Mouse (Mus musculus) liver, adult 2 months (tissue): ENCODE measurements around the gene Lama5. TPM values are rescaled to one million over a fixed set of nuclear protein-coding genes. Genes with fewer than 3 reads are reported as not detected.

Experiments
- DNase-seq: peaks from one replicate; pipeline ENCODE4 v3.0.0-alpha.2; 2011; ENCODE audit warnings: low read depth, low spot score; ENCODE audit errors: extremely low read depth
- H3K27ac ChIP-seq: fragments of 200-500 bp; replicated peaks from 2 replicates; pipeline ENCODE4 v1.5.1; 2012; ENCODE audit warnings: low read depth, mild to moderate bottlenecking, control low read depth, inconsistent platforms, low read length; ENCODE audit not compliant: insufficient read depth
- H3K27me3 ChIP-seq: fragments of 200-500 bp; 2 replicates; pipeline ENCODE4 v1.6.1; 2012; ENCODE audit warnings: mild to moderate bottlenecking, moderate library complexity, low read length, inconsistent platforms; ENCODE audit not compliant: control insufficient read depth, insufficient read depth
- H3K36me3 ChIP-seq: fragments of 200-500 bp; 2 replicates; pipeline ENCODE4 v1.6.1; 2012; ENCODE audit warnings: low read length, inconsistent platforms; ENCODE audit not compliant: control insufficient read depth, insufficient read depth
- H3K4me1 ChIP-seq: fragments of 200-500 bp; 2 replicates; pipeline ENCODE4 v1.6.1; 2011; ENCODE audit warnings: low read length; ENCODE audit not compliant: control insufficient read depth, insufficient read depth
- H3K4me3 ChIP-seq: fragments of 200-500 bp; 2 replicates; pipeline ENCODE4 v1.5.1; 2011; ENCODE audit warnings: low read depth, mild to moderate bottlenecking, control low read depth, low read length, moderate library complexity; ENCODE audit not compliant: insufficient read depth
- H3K79me2 ChIP-seq: fragments of 200-500 bp; 2 replicates; pipeline ENCODE4 v1.6.1; 2012; ENCODE audit warnings: inconsistent platforms, mild to moderate bottlenecking, low read length, moderate library complexity; ENCODE audit not compliant: control insufficient read depth, insufficient read depth
- H3K9ac ChIP-seq: fragments of 200-500 bp; 2 replicates; pipeline ENCODE4 v1.6.1; 2012; ENCODE audit warnings: low read depth, mild to moderate bottlenecking, control low read depth, inconsistent platforms, low read length
- CTCF ChIP-seq: fragments of 200-500 bp; IDR thresholded peaks from 2 replicates; pipeline ENCODE4 v1.5.1; 2011; ENCODE audit warnings: low read depth, low read length, control low read depth
- POLR2A ChIP-seq: fragments of 200-500 bp; IDR thresholded peaks from 2 replicates; pipeline ENCODE4 v1.6.1; 2011; ENCODE audit warnings: low read length, control low read depth; ENCODE audit not compliant: insufficient read depth; ENCODE audit errors: extremely low read depth
- WGBS: fragments of 180-500 bp; shearing (Covaris S2); methylation state at CpG from one replicate; pipeline ENCODE4 v1.1.7; 2018; 5-methylcytosine and 5-hydroxymethylcytosine counted together
- polyA plus RNA-seq: library from polyadenylated mRNA; depleted of rRNA; stranded (reverse); fragments of >200 nt; gene quantifications from 2 replicates; pipeline ENCODE4 v1.2.3, GENCODE M21; 2012
- total RNA-seq: library from RNA; depleted of rRNA; stranded (reverse); fragments of >200 nt; gene quantifications from 2 replicates; pipeline ENCODE4 v1.2.3, GENCODE M21; 2014

Lama5 gene
- total and polyA plus RNA-seq, 2 experiments: 0.65 to 4.0 TPM

GRCm38 (mm10) chr2:180197323-180198037 is 28.2 kb downstream of the Lama5 start:
- WGBS: 93% methylated on average over 10 of the region's 10 CpGs
- H3K27ac ChIP-seq: no peak overlapping the region
- no peaks in the 10 kb centered on the region for H3K27me3 ChIP-seq
- no peaks in the 10 kb centered on the region for H3K4me1 ChIP-seq
- H3K79me2 ChIP-seq: no peaks in the 10 kb centered on the region
- no peaks in the 10 kb centered on the region for H3K36me3 ChIP-seq
- TF ChIP-seq CTCF (no peak), POLR2A (no peak)
- no peak for DNase-seq
- H3K9ac ChIP-seq: no peak overlapping the region
- H3K4me3 ChIP-seq: no peak overlapping the region

- WGBS: 88% methylated on average over 10 of the region's 12 CpGs
- H3K36me3 ChIP-seq: no peaks in the 10 kb centered on the region
- H3K4me3 ChIP-seq: no peak overlapping the region
- H3K27me3 ChIP-seq: no peaks in the 10 kb centered on the region
- no peak overlapping the region for H3K9ac ChIP-seq
- H3K27ac ChIP-seq: no peak overlapping the region
- no peaks in the 10 kb centered on the region for H3K4me1 ChIP-seq
- DNase-seq: no peak
- TF ChIP-seq CTCF: no peak
- no peaks in the 10 kb centered on the region for H3K79me2 ChIP-seq
These were observed 28.9 kb downstream of the Lama5 start for GRCm38 (mm10) chr2:180196610-180197322.

- Histone ChIP-seq H3K27ac (no peak overlapping the region), H3K4me3 (no peak overlapping the region), H3K27me3 (no peaks in the 10 kb centered on the region), H3K9ac (no peak overlapping the region), H3K4me1 (no peaks in the 10 kb centered on the region), H3K36me3 (no peaks in the 10 kb centered on the region), H3K79me2 (no peaks in the 10 kb centered on the region)
- no peak for TF ChIP-seq CTCF
- TF ChIP-seq POLR2A: no peak
- WGBS: 94% methylated on average over 11 of the region's 11 CpGs
- no peak for DNase-seq
These were observed 38.3 kb downstream of the Lama5 start for GRCm38 (mm10) chr2:180187362-180187761.

- no peak overlapping the region for H3K4me3 ChIP-seq
- no peak overlapping the region for H3K27ac ChIP-seq
- H3K27me3 ChIP-seq: no peaks in the 10 kb centered on the region
- H3K9ac ChIP-seq: no peak overlapping the region
- no peaks in the 10 kb centered on the region for H3K79me2 ChIP-seq
- 94% methylated on average over 14 of the region's 14 CpGs for WGBS
- no peaks in the 10 kb centered on the region for H3K4me1 ChIP-seq
- no peaks in the 10 kb centered on the region for H3K36me3 ChIP-seq
- no peak for DNase-seq
- TF ChIP-seq POLR2A: no peak
These were observed 40.0 kb downstream of the Lama5 start for GRCm38 (mm10) chr2:180185686-180186085.

GRCm38 (mm10) chr2:180184752-180185109 is 40.9 kb downstream of the Lama5 start:
- H3K9ac ChIP-seq: no peak overlapping the region
- DNase-seq: no peak
- no peak overlapping the region for H3K27ac ChIP-seq
- H3K36me3 ChIP-seq: no peaks in the 10 kb centered on the region
- WGBS: 78% methylated on average over 6 of the region's 6 CpGs
- H3K4me1 ChIP-seq: no peaks in the 10 kb centered on the region
- no peak overlapping the region for H3K4me3 ChIP-seq
- TF ChIP-seq POLR2A (no peak), CTCF (no peak)
- no peaks in the 10 kb centered on the region for H3K27me3 ChIP-seq
- no peaks in the 10 kb centered on the region for H3K79me2 ChIP-seq

GRCm38 (mm10) chr2:180184011-180184751 is 41.5 kb downstream of the Lama5 start:
- Histone ChIP-seq H3K27me3 (no peaks in the 10 kb centered on the region), H3K9ac (no peak overlapping the region), H3K79me2 (no peaks in the 10 kb centered on the region), H3K27ac (no peak overlapping the region), H3K36me3 (no peaks in the 10 kb centered on the region), H3K4me1 (no peaks in the 10 kb centered on the region), H3K4me3 (no peak overlapping the region)
- 91% methylated on average over 24 of the region's 24 CpGs for WGBS
- no peak for DNase-seq
- TF ChIP-seq CTCF (no peak), POLR2A (no peak)
